Mouse (Mus musculus): Measurements from ENCODE around the gene Oxgr1.
"Not testable (repeated sequence)": the region's sequence is repeated elsewhere in the genome, so short reads cannot be mapped to it uniquely, and the experiment has no call there.

Gene Oxgr1

DNA sequence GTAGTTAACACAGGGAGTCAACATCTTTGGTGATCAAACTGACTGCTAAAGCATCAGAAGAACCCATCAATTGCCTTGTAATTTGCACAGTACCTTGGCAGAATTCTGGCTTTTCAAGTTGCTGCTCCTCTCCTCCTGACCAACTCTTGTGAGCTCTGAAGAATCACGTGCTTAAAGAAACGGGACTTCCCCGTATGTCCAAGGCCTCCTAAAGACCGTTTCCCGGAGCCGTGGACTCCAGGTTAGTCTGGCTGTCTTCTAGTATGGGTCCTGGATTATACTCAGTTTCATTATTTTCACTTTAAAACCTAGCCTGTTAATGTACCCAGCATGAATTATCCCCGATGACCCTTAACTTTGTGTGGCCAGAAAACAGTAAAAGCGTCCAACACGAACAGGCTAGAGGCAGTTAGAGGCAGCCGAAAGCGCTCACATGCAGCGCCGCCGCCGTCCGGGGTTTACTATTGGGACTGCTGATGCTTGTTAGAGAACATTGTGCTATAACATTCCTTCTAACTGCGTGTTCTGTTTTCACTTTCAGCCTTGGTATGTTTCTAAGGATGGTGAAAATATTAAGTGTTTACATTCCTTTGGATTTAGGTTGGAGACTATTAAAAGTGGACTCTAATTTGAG, at the start of gene Oxgr1:
Gene Oxgr1, minus strand, starts transcription at position 249 of the 634 bp plus-strand sequence.
- no peak for DNase-seq

- DNase-seq = no peak
Observed at GRCm38 (mm10) chr14:120090401-120090800, 48.2 kb upstream of the Oxgr1 start.

DNA sequence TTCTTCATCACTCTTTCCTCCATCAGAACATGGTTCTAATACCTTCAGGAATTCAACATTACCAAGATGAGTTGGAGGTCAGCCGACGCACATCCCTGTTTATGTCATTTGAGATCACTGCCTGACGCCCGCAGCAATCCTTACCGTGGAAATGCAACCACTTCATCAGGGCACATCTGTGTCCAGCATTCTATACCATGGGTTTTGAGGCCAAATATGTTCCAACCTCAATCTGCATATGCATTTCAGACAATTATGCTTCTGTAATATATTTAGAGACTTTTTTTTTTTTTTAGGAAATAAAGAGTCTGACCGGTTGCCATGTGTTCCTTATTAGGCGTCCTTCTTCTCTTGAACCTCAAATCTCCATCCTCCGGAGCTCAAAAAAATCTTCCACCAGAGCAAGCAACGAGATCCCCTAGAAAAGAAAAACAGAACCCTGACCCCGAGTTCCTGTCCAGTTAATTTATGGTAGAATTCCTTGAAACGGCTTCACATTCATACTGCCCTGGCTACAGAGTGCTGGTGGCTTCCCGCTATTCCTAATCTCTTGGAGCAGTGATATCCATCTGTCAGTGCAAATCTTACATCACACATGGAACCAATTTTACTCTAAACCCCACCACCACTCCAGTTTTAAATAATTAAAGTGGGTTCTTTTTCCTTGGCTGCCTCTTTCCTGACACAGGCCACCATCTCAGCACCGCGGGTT, 47.6 kb upstream of the Oxgr1 start:
- DNase-seq = no peak

DNA sequence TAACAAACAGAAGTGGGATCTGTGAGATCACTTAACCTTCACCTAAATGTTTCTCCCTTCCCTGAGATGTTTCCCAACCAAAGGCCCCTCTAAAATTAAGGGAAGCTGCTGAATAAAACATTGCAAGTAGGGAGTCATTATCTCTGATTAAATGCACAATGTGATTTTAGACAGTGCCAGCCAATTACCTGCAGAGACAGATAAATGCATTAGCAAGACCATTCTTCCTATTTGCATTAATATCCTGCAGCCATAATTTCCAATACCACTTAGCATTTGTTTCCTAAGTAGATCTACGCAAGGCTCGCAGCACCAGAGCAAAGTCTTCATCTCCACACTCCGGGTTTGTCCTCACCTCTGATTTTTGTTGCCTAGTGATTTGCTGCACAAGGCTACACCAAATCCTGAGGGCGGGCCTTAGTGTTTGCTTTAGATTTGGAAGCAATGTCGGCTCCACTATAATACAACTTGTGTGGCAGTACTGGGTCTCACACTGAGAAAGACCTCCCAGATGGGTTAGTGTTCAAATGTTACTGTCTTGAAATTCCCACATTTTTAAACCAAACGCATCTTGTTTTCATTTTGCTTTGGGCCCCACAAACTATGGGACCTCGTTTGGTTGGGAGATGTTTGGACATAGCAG, 46.9 kb upstream of the Oxgr1 start:
- DNase-seq = no peak

- no peak for DNase-seq
Observed at GRCm38 (mm10) chr14:120084084-120084667, 41.9 kb upstream of the Oxgr1 start.

- DNase-seq = no peak
Observed at GRCm38 (mm10) chr14:120076192-120076591, 34.0 kb upstream of the Oxgr1 start.

DNA sequence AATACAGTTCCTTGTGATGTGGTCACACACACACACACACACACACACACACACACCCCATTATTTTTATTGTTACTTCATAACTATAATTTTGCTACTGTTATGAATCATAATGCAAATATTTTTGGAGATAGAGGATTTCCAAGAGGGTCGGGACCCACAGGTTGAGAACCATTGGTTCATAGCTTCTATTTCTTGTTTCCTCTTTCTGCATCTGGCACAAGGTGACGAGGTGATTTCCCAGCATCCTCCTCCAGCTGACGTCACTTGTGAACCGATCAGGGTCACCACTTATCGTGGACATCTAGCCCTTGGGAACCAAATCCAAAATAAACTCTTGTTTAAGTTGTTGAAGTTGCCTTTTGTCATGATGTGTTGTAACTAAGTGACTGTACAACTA, 33.5 kb upstream of the Oxgr1 start:
- DNase-seq = no peak

DNA sequence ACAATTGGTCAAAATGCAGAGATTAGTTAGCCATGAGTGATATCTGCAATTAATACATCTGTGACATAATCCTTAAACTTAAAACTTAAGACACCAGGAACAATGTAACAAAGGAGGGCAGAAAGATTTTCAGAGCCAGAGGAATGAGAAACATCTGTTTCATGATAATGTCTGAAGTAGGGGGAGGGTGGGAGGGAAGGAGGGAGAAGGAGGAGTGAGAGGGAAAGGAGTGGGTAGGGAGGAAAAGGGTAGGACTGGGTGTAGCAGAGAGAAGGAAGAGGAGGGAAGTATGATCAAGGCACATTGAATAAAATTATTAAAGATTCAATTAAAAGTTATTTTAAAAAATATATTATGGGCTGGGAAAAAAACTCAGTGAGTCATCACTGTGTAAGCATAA, 32.0 kb upstream of the Oxgr1 start:
- DNase-seq = no peak

DNA sequence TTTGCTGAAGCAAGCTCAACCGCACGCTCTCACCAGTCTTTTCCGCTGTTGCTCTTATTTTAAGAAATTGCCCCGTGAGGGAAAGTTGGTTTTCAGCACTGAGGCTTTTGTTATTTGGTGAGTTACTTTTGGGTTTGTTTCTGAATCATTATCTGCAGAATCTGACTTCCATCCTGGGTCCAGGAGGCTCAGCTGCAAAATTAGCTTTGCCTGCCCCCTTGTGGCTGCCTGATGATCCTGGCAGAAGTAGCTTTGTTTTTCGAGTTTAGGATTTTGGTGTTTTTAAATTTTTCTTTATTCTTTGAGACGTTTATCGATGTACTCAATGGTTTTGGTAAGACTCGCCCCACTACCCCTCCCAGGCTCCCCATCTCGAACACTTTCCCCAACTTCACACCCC, 18.9 kb upstream of the Oxgr1 start:
- peak; percentile 5 for DNase-seq

DNA sequence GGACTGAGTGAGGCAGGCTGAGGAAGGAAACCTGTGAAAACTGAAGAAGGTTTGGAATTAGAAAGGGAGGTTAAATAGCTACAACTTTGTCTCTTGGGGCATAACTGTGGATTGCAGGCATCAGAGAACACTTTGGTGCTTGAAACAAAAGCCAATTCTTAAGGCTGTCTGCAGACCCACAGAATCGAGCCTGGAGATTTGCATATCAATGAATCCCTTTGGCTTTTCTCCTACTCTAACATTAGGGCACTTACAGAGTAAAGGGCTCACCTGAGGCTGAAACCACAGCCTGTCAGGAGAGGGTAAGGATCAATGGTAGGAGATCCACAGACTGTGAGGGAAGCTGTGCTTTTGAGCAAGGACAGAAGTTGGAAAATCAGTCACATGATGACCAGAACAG, 8.8 kb downstream of the Oxgr1 start:
- DNase-seq = no peak

GRCm38 (mm10) chr14:120019948-120020347, 22.3 kb downstream of the Oxgr1 start:
- no peak for DNase-seq

DNA sequence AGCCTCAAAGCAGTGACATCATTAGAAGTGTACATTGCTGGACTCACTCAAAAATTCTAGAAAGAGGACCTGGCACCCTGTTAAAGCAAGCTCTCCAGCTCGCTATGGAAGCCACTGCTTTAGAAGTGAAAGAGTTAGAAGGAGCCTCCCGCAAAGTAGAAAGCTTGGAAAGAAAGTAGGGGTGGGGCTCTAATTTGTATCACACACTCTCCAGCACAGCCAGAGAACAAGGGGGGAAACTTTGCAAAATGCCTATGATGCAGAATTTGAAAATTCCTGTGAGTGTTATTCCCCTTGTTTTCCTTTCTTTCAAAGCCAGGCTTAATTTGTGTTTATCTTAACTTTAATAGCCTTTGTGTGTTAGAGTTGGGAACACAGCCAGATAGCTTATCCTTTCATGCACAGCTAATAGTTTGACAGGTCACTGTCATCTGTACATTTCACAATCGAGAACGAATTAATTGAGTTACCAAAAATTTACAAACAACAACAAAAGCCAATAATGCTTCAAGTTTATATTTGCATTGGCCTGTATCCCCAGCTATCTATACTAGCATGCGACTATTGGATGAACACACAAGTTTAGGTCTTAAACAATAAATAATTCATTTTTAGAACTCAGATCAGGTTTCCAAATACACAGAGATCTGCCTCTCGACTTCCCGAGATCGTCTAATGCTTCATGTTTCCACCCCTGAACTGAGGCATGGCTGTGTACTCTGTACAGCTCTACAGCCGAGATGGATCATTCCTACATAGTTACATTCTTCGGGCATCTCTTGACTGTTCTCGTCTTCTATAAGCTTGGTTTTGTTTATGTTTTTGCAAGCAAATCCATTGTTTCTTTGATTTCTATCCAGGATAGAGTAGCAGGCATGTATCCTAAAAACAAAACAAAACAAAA, 32.0 kb downstream of the Oxgr1 start:
- DNase-seq = no peak

- no peak for DNase-seq
Observed at GRCm38 (mm10) chr14:120005153-120005552, 37.1 kb downstream of the Oxgr1 start.

- DNase-seq = no peak
Observed at GRCm38 (mm10) chr14:120003661-120004060, 38.6 kb downstream of the Oxgr1 start.

- no peak for DNase-seq
Observed at GRCm38 (mm10) chr14:120002673-120003072, 39.6 kb downstream of the Oxgr1 start.

GRCm38 (mm10) chr14:119989651-119990050, 52.6 kb downstream of the Oxgr1 start:
- DNase-seq = no peak

GRCm38 (mm10) chr14:119988937-119989645, 53.1 kb downstream of the Oxgr1 start:
- no peak for DNase-seq

- no peak for DNase-seq
Observed at GRCm38 (mm10) chr14:119987257-119987656, 55.0 kb downstream of the Oxgr1 start.

DNA sequence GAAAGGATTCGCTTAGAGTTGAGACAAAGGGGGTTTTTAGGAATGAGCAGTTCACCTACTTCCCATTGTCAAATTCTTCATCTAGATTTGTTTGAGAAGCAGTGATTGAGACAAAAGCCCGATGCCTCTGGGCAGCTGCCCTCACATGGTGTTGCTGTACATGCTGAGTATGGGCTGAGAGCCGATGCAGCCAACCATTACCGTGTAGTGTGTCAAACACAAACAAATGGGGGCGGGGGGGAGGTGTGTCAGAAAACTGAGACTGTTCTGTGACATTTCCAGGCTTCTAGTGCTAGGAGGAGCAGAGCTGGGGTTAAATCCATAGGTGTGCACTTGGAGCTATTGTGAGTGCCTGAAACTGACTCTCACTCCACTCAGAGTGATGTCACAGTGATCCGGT, 55.5 kb downstream of the Oxgr1 start:
- no peak for DNase-seq

DNA sequence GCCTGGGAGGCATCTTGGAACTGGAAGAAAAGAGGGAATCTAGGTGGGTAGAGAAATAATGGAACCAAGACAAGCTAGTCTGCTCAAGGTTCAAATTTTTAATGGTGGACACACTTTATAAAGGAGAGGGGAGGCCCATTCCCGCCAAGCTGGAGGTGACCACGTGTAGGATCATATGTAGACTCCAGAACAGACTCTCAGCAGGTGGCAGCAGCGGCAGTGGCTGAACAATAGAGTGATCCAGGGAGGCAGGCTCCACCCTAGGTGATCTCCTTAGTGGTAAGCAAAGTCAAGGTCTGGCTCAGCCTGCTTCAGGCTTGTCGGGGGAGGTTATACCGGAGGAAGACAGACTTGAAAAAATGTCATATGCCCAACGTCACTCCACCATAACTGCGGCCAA, 55.9 kb downstream of the Oxgr1 start:
- not testable (repeated sequence) for DNase-seq

DNA sequence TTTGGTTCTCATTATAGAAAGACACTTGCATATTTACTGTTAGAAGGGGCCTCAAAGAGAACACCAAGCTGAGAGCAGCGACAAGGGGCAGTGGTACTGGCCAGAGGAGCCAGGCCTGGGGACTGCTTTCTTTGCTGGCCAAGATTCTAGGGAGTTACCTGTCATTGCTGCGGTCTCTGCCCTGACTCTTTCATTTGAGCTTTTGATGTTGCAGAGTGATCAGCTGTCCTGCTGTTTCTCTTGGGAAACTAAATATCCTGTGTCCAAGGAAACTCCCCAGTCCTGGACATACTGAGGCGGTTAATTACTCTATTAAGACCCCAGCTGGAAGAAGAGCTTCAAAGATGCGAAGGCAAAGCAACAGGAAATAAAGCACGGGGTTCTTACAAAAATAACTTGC, 60.9 kb downstream of the Oxgr1 start:
- DNase-seq = no peak

GRCm38 (mm10) chr14:119980698-119981235, 61.5 kb downstream of the Oxgr1 start:
- no peak for DNase-seq

All from thymus, postnatal 14 days (tissue).